Mouse (Mus musculus) forebrain, embryonic 10.5 days (tissue): ENCODE data around the gene Arhgap9. TPM values are rescaled to one million over a fixed set of nuclear protein-coding genes. Genes with fewer than 3 reads are reported as not detected.

Experiments
- DNase-seq: peaks from one replicate; pipeline ENCODE4 v3.0.0-alpha.2; 2017; ENCODE audit warnings: low spot score; ENCODE audit errors: extremely low spot score
- H3K27ac ChIP-seq: fragments of 300-500 bp; sonication (generic); 2 replicates; pipeline ENCODE4 v1.5.1; 2016; ENCODE audit warnings: mild to moderate bottlenecking
- H3K27me3 ChIP-seq: fragments of 300-500 bp; sonication (generic); 2 replicates; pipeline ENCODE4 v1.6.1; 2016; ENCODE audit warnings: mild to moderate bottlenecking; ENCODE audit not compliant: poor library complexity, severe bottlenecking
- H3K36me3 ChIP-seq: fragments of 300-500 bp; sonication (generic); replicated peaks from 2 replicates; pipeline ENCODE4 v1.6.1; 2016; ENCODE audit warnings: mild to moderate bottlenecking, moderate library complexity
- H3K4me1 ChIP-seq: fragments of 300-500 bp; sonication (generic); 2 replicates; pipeline ENCODE4 v1.6.1; 2016
- H3K4me3 ChIP-seq: fragments of 300-500 bp; sonication (generic); 2 replicates; pipeline ENCODE4 v1.5.1; 2016; ENCODE audit warnings: mild to moderate bottlenecking, moderate library complexity
- H3K9me3 ChIP-seq: fragments of 300-500 bp; sonication (generic); 2 replicates; pipeline ENCODE4 v1.6.1; 2016; ENCODE audit warnings: mild to moderate bottlenecking, moderate library complexity
- WGBS: fragments of 180-500 bp; shearing (Covaris S2); methylation state at CpG from one replicate; pipeline ENCODE4 v1.1.7; 2016; 5-methylcytosine and 5-hydroxymethylcytosine counted together
- polyA plus RNA-seq: library from polyadenylated mRNA; unstranded; fragments of >200 nt; fragmentation: Nextera tagmentation; extraction: Ambion mirVana; gene quantifications from 2 replicates; pipeline ENCODE4 v1.2.1, GENCODE M21; 2016

The Arhgap9 gene
- polyA plus RNA-seq, 1 experiment from 2014 or later: 1.7 TPM

GRCm38 (mm10) chr10:127332211-127332874 is 10.6 kb downstream of the Arhgap9 start:
- H3K27me3 ChIP-seq: peaks cover 63% of the 10 kb centered on the region
- H3K4me3 ChIP-seq: peak overlapping the region; percentile 49
- H3K9me3 ChIP-seq: 0 out of 2 replicates have a peak, but pooled peaks cover 1% of the 10 kb centered on the region
- WGBS: 24% methylated on average over 31 of the region's 31 CpGs
- H3K36me3 ChIP-seq: peaks cover 68% of the 10 kb centered on the region
- peak overlapping the region; percentile 73 for H3K27ac ChIP-seq
- peaks cover 6% of the 10 kb centered on the region for H3K4me1 ChIP-seq
- DNase-seq: peak; percentile 54

- DNase-seq: no peak
- 69% methylated on average over 5 of the region's 5 CpGs for WGBS
- H3K27ac ChIP-seq: no peak overlapping the region
- H3K4me3 ChIP-seq: no peak overlapping the region
- peaks cover 63% of the 10 kb centered on the region for H3K27me3 ChIP-seq
- no peaks in the 10 kb centered on the region for H3K9me3 ChIP-seq
- H3K36me3 ChIP-seq: peaks cover 76% of the 10 kb centered on the region
- peaks cover 6% of the 10 kb centered on the region for H3K4me1 ChIP-seq
Measured at GRCm38 (mm10) chr10:127333152-127333551, 11.4 kb downstream of the Arhgap9 start.

- H3K27me3 ChIP-seq: peaks cover 58% of the 10 kb centered on the region
- H3K4me1 ChIP-seq: peaks cover 24% of the 10 kb centered on the region
- no peak overlapping the region for H3K27ac ChIP-seq
- no peak overlapping the region for H3K4me3 ChIP-seq
- no peaks in the 10 kb centered on the region for H3K9me3 ChIP-seq
- WGBS: 72% methylated on average over 1 of the region's 1 CpGs
- no peak for DNase-seq
- peaks cover 71% of the 10 kb centered on the region for H3K36me3 ChIP-seq
Measured at GRCm38 (mm10) chr10:127335271-127335670, 13.5 kb downstream of the Arhgap9 start.

- H3K27ac ChIP-seq: no peak overlapping the region
- peaks cover 58% of the 10 kb centered on the region for H3K27me3 ChIP-seq
- DNase-seq: no peak
- H3K36me3 ChIP-seq: peaks cover 55% of the 10 kb centered on the region
- peaks cover 41% of the 10 kb centered on the region for H3K4me1 ChIP-seq
- no peak overlapping the region for H3K4me3 ChIP-seq
- no peaks in the 10 kb centered on the region for H3K9me3 ChIP-seq
- 76% methylated on average over 5 of the region's 5 CpGs for WGBS
Measured at GRCm38 (mm10) chr10:127336952-127337351, 15.2 kb downstream of the Arhgap9 start.

GRCm38 (mm10) chr10:127337536-127338099 is 15.9 kb downstream of the Arhgap9 start:
- Histone ChIP-seq H3K36me3 (peaks cover 48% of the 10 kb centered on the region), H3K9me3 (no peaks in the 10 kb centered on the region), H3K4me1 (peaks cover 42% of the 10 kb centered on the region), H3K4me3 (no peak overlapping the region), H3K27ac (no peak overlapping the region), H3K27me3 (peaks cover 58% of the 10 kb centered on the region)
- WGBS: 82% methylated on average over 6 of the region's 6 CpGs
- DNase-seq: no peak

GRCm38 (mm10) chr10:127338930-127339682 is 17.3 kb downstream of the Arhgap9 start:
- Histone ChIP-seq H3K36me3 (peaks cover 34% of the 10 kb centered on the region), H3K27ac (peak overlapping the region; percentile 91), H3K27me3 (peaks cover 57% of the 10 kb centered on the region), H3K9me3 (no peaks in the 10 kb centered on the region), H3K4me1 (peaks cover 42% of the 10 kb centered on the region), H3K4me3 (peak overlapping the region; percentile 58)
- 1% methylated on average over 31 of the region's 31 CpGs for WGBS
- DNase-seq: peak; percentile 88

- DNase-seq: peak; percentile 81
- Histone ChIP-seq H3K4me3 (peak overlapping the region; percentile 58), H3K9me3 (no peaks in the 10 kb centered on the region), H3K36me3 (peaks cover 27% of the 10 kb centered on the region), H3K4me1 (peaks cover 42% of the 10 kb centered on the region), H3K27me3 (peaks cover 57% of the 10 kb centered on the region), H3K27ac (peak overlapping the region; percentile 91)
- under 1% methylated on average over 41 of the region's 42 CpGs for WGBS
Measured at GRCm38 (mm10) chr10:127339683-127340576, 18.2 kb downstream of the Arhgap9 start.

- Histone ChIP-seq H3K9me3 (no peaks in the 10 kb centered on the region), H3K4me1 (peaks cover 42% of the 10 kb centered on the region), H3K27me3 (peaks cover 57% of the 10 kb centered on the region), H3K36me3 (peaks cover 23% of the 10 kb centered on the region), H3K27ac (peak overlapping the region; percentile 91), H3K4me3 (peak overlapping the region; percentile 58)
- peak; percentile 78 for DNase-seq
- WGBS: under 1% methylated on average over 27 of the region's 27 CpGs
Measured at GRCm38 (mm10) chr10:127340577-127341359, 19.0 kb downstream of the Arhgap9 start.

GRCm38 (mm10) chr10:127341360-127341690 is 19.6 kb downstream of the Arhgap9 start:
- peaks cover 19% of the 10 kb centered on the region for H3K36me3 ChIP-seq
- WGBS: under 1% methylated on average over 8 of the region's 11 CpGs
- H3K27ac ChIP-seq: peak overlapping the region; percentile 91
- peaks cover 57% of the 10 kb centered on the region for H3K27me3 ChIP-seq
- H3K4me1 ChIP-seq: peaks cover 42% of the 10 kb centered on the region
- H3K9me3 ChIP-seq: no peaks in the 10 kb centered on the region
- DNase-seq: no peak
- peak overlapping the region; percentile 58 for H3K4me3 ChIP-seq

- Histone ChIP-seq H3K4me3 (peak within 1 kb of the TSS; percentile 58), H3K4me1 (peaks cover 42% of the 10 kb centered on the region), H3K27ac (peak within 1 kb of the TSS; percentile 91), H3K36me3 (peaks cover 11% of the 10 kb centered on the region), H3K27me3 (peaks cover 52% of the 10 kb centered on the region), H3K9me3 (no peaks in the 10 kb centered on the region)
- WGBS: under 1% methylated on average over 29 of the region's 29 CpGs
- peak; percentile 89 for DNase-seq
Measured at GRCm38 (mm10) chr10:127341891-127342639, 20.3 kb downstream of the Arhgap9 start, which contains the start of gene Gli1. Gene Gli1 (minus strand): TSS chr10:127341974.

- Histone ChIP-seq H3K9me3 (no peaks in the 10 kb centered on the region), H3K36me3 (peaks cover 2% of the 10 kb centered on the region; the same call in 1 of the 2 replicates), H3K27me3 (peaks cover 42% of the 10 kb centered on the region), H3K4me3 (no peak overlapping the region), H3K27ac (no peak overlapping the region), H3K4me1 (peaks cover 42% of the 10 kb centered on the region)
- no peak for DNase-seq
- 81% methylated on average over 3 of the region's 3 CpGs for WGBS
Measured at GRCm38 (mm10) chr10:127343029-127343428, 21.3 kb downstream of the Arhgap9 start.
